Mouse (Mus musculus) monocyte, adult 5-6 weeks (primary cell): ENCODE data around the gene Naaladl2. TPM values are rescaled to one million over a fixed set of nuclear protein-coding genes. Genes with fewer than 3 reads are reported as not detected.

ENCODE experiments used
- ATAC-seq: fragments of 153-309, 156-312 bp; replicated peaks from 2 replicates; pipeline ENCODE4 v1.8.0; 2017; ENCODE audit warnings: mild to moderate bottlenecking; ENCODE audit not compliant: low TSS enrichment, insufficient number of reproducible peaks, severe bottlenecking, poor library complexity, low FRiP score
- total RNA-seq: library from RNA; stranded (forward); fragments of 200-1000, 200-491, 200-594 nt; gene quantifications from 3 replicates; pipeline ENCODE4 v1.2.3, GENCODE M21; 2017

Naaladl2 gene
- total RNA-seq, 1 experiment from 2014 or later: not detected

GRCm38 (mm10) chr3:24118136-24118535 lies 1025.9 kb downstream of the Naaladl2 start:
- ATAC-seq: no peak

GRCm38 (mm10) chr3:24114849-24115248 lies 1029.2 kb downstream of the Naaladl2 start:
- ATAC-seq: no peak

- no peak for ATAC-seq
Measured at GRCm38 (mm10) chr3:24113360-24113759, 1030.7 kb downstream of the Naaladl2 start.

GRCm38 (mm10) chr3:24106391-24106790 lies 1037.7 kb downstream of the Naaladl2 start:
- ATAC-seq: no peak

GRCm38 (mm10) chr3:24079761-24080160 lies 1064.3 kb downstream of the Naaladl2 start:
- no peak for ATAC-seq

GRCm38 (mm10) chr3:24071169-24071797 lies 1072.8 kb downstream of the Naaladl2 start:
- ATAC-seq: no peak

GRCm38 (mm10) chr3:24070424-24071168 lies 1073.5 kb downstream of the Naaladl2 start:
- ATAC-seq: no peak

- no peak for ATAC-seq
Measured at GRCm38 (mm10) chr3:24048217-24048616, 1095.8 kb downstream of the Naaladl2 start.

- no peak for ATAC-seq
Measured at GRCm38 (mm10) chr3:24001741-24002140, 1142.3 kb downstream of the Naaladl2 start.

GRCm38 (mm10) chr3:23973727-23974126 lies 1170.3 kb downstream of the Naaladl2 start:
- no peak for ATAC-seq

- no peak for ATAC-seq
Measured at GRCm38 (mm10) chr3:23972747-23973667, 1171.1 kb downstream of the Naaladl2 start.

GRCm38 (mm10) chr3:23962961-23963621 lies 1181.0 kb downstream of the Naaladl2 start:
- no peak for ATAC-seq

- ATAC-seq: no peak
Measured at GRCm38 (mm10) chr3:23946182-23946581, 1197.9 kb downstream of the Naaladl2 start.

GRCm38 (mm10) chr3:23937299-23937698 lies 1206.8 kb downstream of the Naaladl2 start:
- no peak for ATAC-seq

- no peak for ATAC-seq
Measured at GRCm38 (mm10) chr3:23928097-23928496, 1216.0 kb downstream of the Naaladl2 start.

- no peak for ATAC-seq
Measured at GRCm38 (mm10) chr3:23907682-23908081, 1236.4 kb downstream of the Naaladl2 start.

GRCm38 (mm10) chr3:23865688-23866087 lies 1278.4 kb downstream of the Naaladl2 start:
- ATAC-seq: no peak

GRCm38 (mm10) chr3:23857275-23857674 lies 1286.8 kb downstream of the Naaladl2 start:
- ATAC-seq: no peak

GRCm38 (mm10) chr3:23817585-23817984 lies 1326.5 kb downstream of the Naaladl2 start:
- ATAC-seq: no peak
